Mouse (Mus musculus): ENCODE results near the gene Ppp1r9b.

Gene Ppp1r9b

GRCm38 (mm10) chr11:94985140-94985539 is 5.7 kb upstream of the Ppp1r9b start:
- no peak overlapping the region for H3K4me3 ChIP-seq (replicated peaks; ENCODE audit: low read length)

GRCm38 (mm10) chr11:94985822-94986221 is 5.0 kb upstream of the Ppp1r9b start:
- Histone ChIP-seq H3K9me3 (ENCODE audit: low read length) (no peaks in the 10 kb centered on the region), H3K4me3 (replicated peaks; ENCODE audit: low read length) (no peak overlapping the region), H3K4me1 (replicated peaks; ENCODE audit: low read depth, low read length) (peaks cover 54% of the 10 kb centered on the region), H3K36me3 (ENCODE audit: insufficient read depth, low read length) (no peaks in the 10 kb centered on the region), H3K27me3 (ENCODE audit: insufficient read depth, low read length) (no peaks in the 10 kb centered on the region)
- TF ChIP-seq POU5F1 (IDR thresholded peaks at IDR 0.05; ENCODE audit: borderline replicate concordance, low read length) (no peak), CTCF (conservative IDR thresholded peaks at IDR 0.05; ENCODE audit: low read length) (no peak), NANOG (IDR thresholded peaks at IDR 0.05; ENCODE audit: borderline replicate concordance, low read length) (no peak)

More at GRCm38 (mm10) chr11:94985140-94985539, 5.7 kb upstream of the Ppp1r9b start:
- TF ChIP-seq NANOG (IDR thresholded peaks at IDR 0.05; ENCODE audit: borderline replicate concordance, low read length) (no peak), CTCF (conservative IDR thresholded peaks at IDR 0.05; ENCODE audit: low read length) (no peak)
- Histone ChIP-seq H3K36me3 (ENCODE audit: insufficient read depth, low read length) (no peaks in the 10 kb centered on the region), H3K4me1 (replicated peaks; ENCODE audit: low read depth, low read length) (peaks cover 49% of the 10 kb centered on the region), H3K9me3 (ENCODE audit: low read length) (no peaks in the 10 kb centered on the region), H3K27me3 (ENCODE audit: insufficient read depth, low read length) (no peaks in the 10 kb centered on the region)

GRCm38 (mm10) chr11:94986435-94986834 is 4.4 kb upstream of the Ppp1r9b start:
- Histone ChIP-seq H3K9me3 (ENCODE audit: low read length) (no peaks in the 10 kb centered on the region), H3K4me3 (replicated peaks; ENCODE audit: low read length) (peak overlapping the region; percentile 86; the same call in 1 of the 2 replicates), H3K36me3 (ENCODE audit: insufficient read depth, low read length) (no peaks in the 10 kb centered on the region), H3K27me3 (ENCODE audit: insufficient read depth, low read length) (peaks cover 4% of the 10 kb centered on the region), H3K4me1 (replicated peaks; ENCODE audit: low read depth, low read length) (peaks cover 54% of the 10 kb centered on the region)
- no peak for TF ChIP-seq NANOG (IDR thresholded peaks at IDR 0.05; ENCODE audit: borderline replicate concordance, low read length)
- TF ChIP-seq CTCF (conservative IDR thresholded peaks at IDR 0.05; ENCODE audit: low read length), result no peak
- TF ChIP-seq POU5F1 (IDR thresholded peaks at IDR 0.05; ENCODE audit: borderline replicate concordance, low read length), result no peak

GRCm38 (mm10) chr11:94987341-94987740 is 3.5 kb upstream of the Ppp1r9b start:
- Histone ChIP-seq H3K27me3 (ENCODE audit: insufficient read depth, low read length) (peaks cover 13% of the 10 kb centered on the region), H3K9me3 (ENCODE audit: low read length) (no peaks in the 10 kb centered on the region), H3K36me3 (ENCODE audit: insufficient read depth, low read length) (no peaks in the 10 kb centered on the region), H3K4me3 (replicated peaks; ENCODE audit: low read length) (peak overlapping the region; percentile 86), H3K4me1 (replicated peaks; ENCODE audit: low read depth, low read length) (peaks cover 56% of the 10 kb centered on the region)
- TF ChIP-seq CTCF (conservative IDR thresholded peaks at IDR 0.05; ENCODE audit: low read length) (no peak), POU5F1 (IDR thresholded peaks at IDR 0.05; ENCODE audit: borderline replicate concordance, low read length) (no peak), NANOG (IDR thresholded peaks at IDR 0.05; ENCODE audit: borderline replicate concordance, low read length) (no peak)

- Histone ChIP-seq H3K36me3 (ENCODE audit: insufficient read depth, low read length) (no peaks in the 10 kb centered on the region), H3K4me3 (replicated peaks; ENCODE audit: low read length) (peak overlapping the region; percentile 86), H3K9me3 (ENCODE audit: low read length) (no peaks in the 10 kb centered on the region), H3K27me3 (ENCODE audit: insufficient read depth, low read length) (peaks cover 18% of the 10 kb centered on the region), H3K4me1 (replicated peaks; ENCODE audit: low read depth, low read length) (peaks cover 61% of the 10 kb centered on the region)
- TF ChIP-seq CTCF (conservative IDR thresholded peaks at IDR 0.05; ENCODE audit: low read length), result no peak
- no peak for TF ChIP-seq POU5F1 (IDR thresholded peaks at IDR 0.05; ENCODE audit: borderline replicate concordance, low read length)
- TF ChIP-seq NANOG (IDR thresholded peaks at IDR 0.05; ENCODE audit: borderline replicate concordance, low read length), result no peak
Measured at GRCm38 (mm10) chr11:94987851-94988250, 3.0 kb upstream of the Ppp1r9b start.

GRCm38 (mm10) chr11:94988780-94989561 is 1.9 kb upstream of the Ppp1r9b start:
- H3K36me3 ChIP-seq (ENCODE audit: insufficient read depth, low read length), result peaks cover 5% of the 10 kb centered on the region
- TF ChIP-seq CTCF (conservative IDR thresholded peaks at IDR 0.05; ENCODE audit: low read length) (no peak), NANOG (IDR thresholded peaks at IDR 0.05; ENCODE audit: borderline replicate concordance, low read length) (no peak), POU5F1 (IDR thresholded peaks at IDR 0.05; ENCODE audit: borderline replicate concordance, low read length) (no peak)
- peaks cover 72% of the 10 kb centered on the region for H3K4me1 ChIP-seq (replicated peaks; ENCODE audit: low read depth, low read length)
- H3K9me3 ChIP-seq (ENCODE audit: low read length), result no peaks in the 10 kb centered on the region
- H3K4me3 ChIP-seq (replicated peaks; ENCODE audit: low read length), result peak overlapping the region; percentile 86
- H3K27me3 ChIP-seq (ENCODE audit: insufficient read depth, low read length), result peaks cover 23% of the 10 kb centered on the region

- Histone ChIP-seq H3K9me3 (ENCODE audit: low read length) (no peaks in the 10 kb centered on the region), H3K4me3 (replicated peaks; ENCODE audit: low read length) (peak overlapping the region; percentile 86), H3K4me1 (replicated peaks; ENCODE audit: low read depth, low read length) (peaks cover 78% of the 10 kb centered on the region), H3K36me3 (ENCODE audit: insufficient read depth, low read length) (peaks cover 11% of the 10 kb centered on the region), H3K27me3 (ENCODE audit: insufficient read depth, low read length) (peaks cover 27% of the 10 kb centered on the region)
- TF ChIP-seq NANOG (IDR thresholded peaks at IDR 0.05; ENCODE audit: borderline replicate concordance, low read length) (no peak), POU5F1 (IDR thresholded peaks at IDR 0.05; ENCODE audit: borderline replicate concordance, low read length) (no peak), CTCF (conservative IDR thresholded peaks at IDR 0.05; ENCODE audit: low read length) (no peak)
Measured at GRCm38 (mm10) chr11:94989562-94990017, 1.2 kb upstream of the Ppp1r9b start.

GRCm38 (mm10) chr11:94990102-94990748 is 610 bp upstream of the Ppp1r9b start:
- peaks cover 29% of the 10 kb centered on the region for H3K27me3 ChIP-seq (ENCODE audit: insufficient read depth, low read length)

More at GRCm38 (mm10) chr11:94990102-94990748, 610 bp upstream of the Ppp1r9b start:
- Histone ChIP-seq H3K4me1 (replicated peaks; ENCODE audit: low read depth, low read length) (peaks cover 82% of the 10 kb centered on the region), H3K36me3 (ENCODE audit: insufficient read depth, low read length) (peaks cover 17% of the 10 kb centered on the region), H3K4me3 (replicated peaks; ENCODE audit: low read length) (peak overlapping the region; percentile 86), H3K9me3 (ENCODE audit: low read length) (no peaks in the 10 kb centered on the region)
- TF ChIP-seq NANOG (IDR thresholded peaks at IDR 0.05; ENCODE audit: borderline replicate concordance, low read length) (no peak), CTCF (conservative IDR thresholded peaks at IDR 0.05; ENCODE audit: low read length) (no peak), POU5F1 (IDR thresholded peaks at IDR 0.05; ENCODE audit: borderline replicate concordance, low read length) (no peak)

Measured in E14TG2a.4 (cell line).